Mouse (Mus musculus) megakaryocyte, embryonic 14.5 days (primary cell): Measurements from ENCODE around the gene Gm28047. TPM values are rescaled to one million over a fixed set of nuclear protein-coding genes. Genes with fewer than 3 reads are reported as not detected.

Source experiments
- H3K27me3 ChIP-seq: replicated peaks from 2 replicates; pipeline ENCODE3; 2012; ENCODE audit warnings: inconsistent platforms
- H3K36me3 ChIP-seq: replicated peaks from 2 replicates; pipeline ENCODE3; 2012; ENCODE audit warnings: low read length, inconsistent platforms, mixed read lengths
- H3K4me1 ChIP-seq: 2 replicates; pipeline ENCODE4 v1.6.1; 2012; ENCODE audit warnings: inconsistent platforms
- H3K4me3 ChIP-seq: replicated peaks from 2 replicates; pipeline ENCODE3; 2012; ENCODE audit warnings: moderate library complexity, mild to moderate bottlenecking, inconsistent platforms
- H3K9me3 ChIP-seq: 2 replicates; pipeline ENCODE4 v1.6.1; 2012; ENCODE audit warnings: inconsistent platforms
- FLI1 ChIP-seq: IDR thresholded peaks from 2 replicates; pipeline ENCODE4 v1.6.1; 2012; ENCODE audit warnings: low read length, inconsistent platforms, mixed read lengths
- GATA1 ChIP-seq: IDR thresholded peaks from 3 replicates; pipeline ENCODE4 v1.6.1; 2012; ENCODE audit warnings: mixed read lengths, low read length, inconsistent platforms, borderline replicate concordance
- polyA plus RNA-seq: library from polyadenylated mRNA; stranded (reverse); fragments of >175 nt; gene quantifications from 2 replicates; pipeline ENCODE4 v1.2.3, GENCODE M21; 2012; ENCODE audit warnings: low replicate concordance; ENCODE audit not compliant: insufficient read depth

Gene Gm28047
- polyA plus RNA-seq, 1 experiment, result not detected

GRCm38 (mm10) chr15:102483136-102483535 is 141.7 kb downstream of the Gm28047 start:
- H3K9me3 ChIP-seq, result no peaks in the 10 kb centered on the region
- H3K4me1 ChIP-seq, result peaks cover 16% of the 10 kb centered on the region
- H3K4me3 ChIP-seq, result no peak overlapping the region
- TF ChIP-seq GATA1 (no peak), FLI1 (no peak)
- H3K36me3 ChIP-seq, result peaks cover 94% of the 10 kb centered on the region
- H3K27me3 ChIP-seq, result no peaks in the 10 kb centered on the region

GRCm38 (mm10) chr15:102474520-102474919 is 150.3 kb downstream of the Gm28047 start:
- TF ChIP-seq GATA1 (no peak), FLI1 (no peak)
- peaks cover 65% of the 10 kb centered on the region for H3K36me3 ChIP-seq

More at GRCm38 (mm10) chr15:102474520-102474919, 150.3 kb downstream of the Gm28047 start:
- Histone ChIP-seq H3K9me3 (no peaks in the 10 kb centered on the region), H3K4me1 (peaks cover 18% of the 10 kb centered on the region), H3K4me3 (no peak overlapping the region), H3K27me3 (no peaks in the 10 kb centered on the region)

Other genes with a start within 250 kb of the Gm28047 start
- 3.9 and 15.5 TPM in 2 replicates for gene Sp1, start 218.9 kb downstream of the Gm28047 start, polyA plus RNA-seq
- 0.37 TPM in 1 of 2 replicates, not detected in the other for gene Amhr2, start 179.7 kb downstream of the Gm28047 start, polyA plus RNA-seq
- 978 and 1,945 TPM in 2 replicates for gene Prr13, start 166.0 kb downstream of the Gm28047 start, polyA plus RNA-seq
- 254 and 404 TPM in 2 replicates for gene Pcbp2, start 154.5 kb downstream of the Gm28047 start, polyA plus RNA-seq
- gene Gm10337, start 121.3 kb downstream of the Gm28047 start, polyA plus RNA-seq, result not detected in 2 replicates
- gene Map3k12, start 108.0 kb downstream of the Gm28047 start, polyA plus RNA-seq, result 2.3 and 5.9 TPM in 2 replicates
- gene Tarbp2, start 106.9 kb downstream of the Gm28047 start, polyA plus RNA-seq, result 46.9 and 64.7 TPM in 2 replicates
- gene Npff, start 100.1 kb downstream of the Gm28047 start, polyA plus RNA-seq, result 4.0 TPM in 1 of 2 replicates, not detected in the other
- 0.52 and 4.5 TPM in 2 replicates for gene Atf7, start 397 bp upstream of the Gm28047 start, polyA plus RNA-seq
- gene Atp5g2, start 47.3 kb upstream of the Gm28047 start, polyA plus RNA-seq, result 10.2 and 125 TPM in 2 replicates
- gene Calcoco1, start 97.1 kb upstream of the Gm28047 start, polyA plus RNA-seq, result 6.7 and 23.2 TPM in 2 replicates